Mouse (Mus musculus) embryonic facial prominence, embryonic 10.5 days (tissue): ENCODE data around the gene Numbl. TPM values are rescaled to one million over a fixed set of nuclear protein-coding genes. Genes with fewer than 3 reads are reported as not detected.

Experiments
- DNase-seq: peaks from one replicate; pipeline ENCODE4 v3.0.0-alpha.2; 2017; ENCODE audit warnings: low spot score
- H3K27ac ChIP-seq: fragments of 300-500 bp; sonication (generic); replicated peaks from 2 replicates; pipeline ENCODE4 v1.5.1; 2016; ENCODE audit warnings: mild to moderate bottlenecking
- H3K27me3 ChIP-seq: fragments of 300-500 bp; sonication (generic); replicated peaks from 2 replicates; pipeline ENCODE4 v1.6.1; 2016; ENCODE audit warnings: low read depth, mild to moderate bottlenecking; ENCODE audit not compliant: poor library complexity, severe bottlenecking
- H3K36me3 ChIP-seq: fragments of 300-500 bp; sonication (generic); replicated peaks from 2 replicates; pipeline ENCODE4 v1.6.1; 2016; ENCODE audit warnings: mild to moderate bottlenecking, moderate library complexity
- H3K4me1 ChIP-seq: fragments of 300-500 bp; sonication (generic); 2 replicates; pipeline ENCODE4 v1.6.1; 2016
- H3K4me3 ChIP-seq: fragments of 300-500 bp; sonication (generic); 2 replicates; pipeline ENCODE4 v1.5.1; 2016; ENCODE audit warnings: mild to moderate bottlenecking, moderate library complexity
- H3K9me3 ChIP-seq: fragments of 300-500 bp; sonication (generic); 2 replicates; pipeline ENCODE4 v1.6.1; 2016; ENCODE audit warnings: mild to moderate bottlenecking
- WGBS: fragments of 180-500 bp; shearing (Covaris S2); methylation state at CpG from one replicate; pipeline ENCODE4 v1.1.7; 2016; 5-methylcytosine and 5-hydroxymethylcytosine counted together
- polyA plus RNA-seq: library from polyadenylated mRNA; unstranded; fragments of >200 nt; fragmentation: Nextera tagmentation; extraction: Ambion mirVana; gene quantifications from 2 replicates; pipeline ENCODE4 v1.2.1, GENCODE M21; 2016

Gene Numbl
- polyA plus RNA-seq, 1 experiment from 2014 or later: 14.8 TPM

DNA sequence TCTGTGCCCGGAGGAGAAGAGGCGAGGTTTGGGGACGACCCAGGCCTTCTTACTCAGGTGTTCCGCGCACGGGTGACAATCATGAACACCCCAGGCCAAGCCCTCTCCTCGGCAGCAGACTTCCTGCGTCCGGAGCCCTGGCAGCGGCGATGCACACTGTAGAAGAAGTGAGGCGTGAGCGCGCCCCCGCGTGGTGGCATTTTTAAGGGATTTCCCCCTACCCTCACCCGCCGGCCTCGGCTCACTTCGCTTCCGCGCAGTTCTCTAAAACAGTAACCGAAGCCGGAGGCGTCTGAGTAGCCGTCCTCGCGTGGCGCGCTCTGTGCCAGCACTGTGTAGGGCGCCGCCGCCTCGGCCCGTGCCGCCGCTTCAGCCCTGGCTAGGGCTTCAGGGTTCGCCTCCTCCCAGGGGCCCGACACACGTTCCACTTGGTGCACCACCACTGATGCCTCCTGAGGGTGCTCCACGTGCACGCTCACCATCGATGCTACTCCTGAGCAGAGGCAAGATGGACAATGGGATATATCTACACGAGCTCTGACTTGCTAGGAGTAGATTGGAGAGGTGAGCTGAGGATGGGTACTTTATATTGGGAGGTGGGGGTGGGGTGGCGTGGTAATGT, 71.2 kb downstream of the Numbl start:
- no peak overlapping the region for H3K27ac ChIP-seq

DNA sequence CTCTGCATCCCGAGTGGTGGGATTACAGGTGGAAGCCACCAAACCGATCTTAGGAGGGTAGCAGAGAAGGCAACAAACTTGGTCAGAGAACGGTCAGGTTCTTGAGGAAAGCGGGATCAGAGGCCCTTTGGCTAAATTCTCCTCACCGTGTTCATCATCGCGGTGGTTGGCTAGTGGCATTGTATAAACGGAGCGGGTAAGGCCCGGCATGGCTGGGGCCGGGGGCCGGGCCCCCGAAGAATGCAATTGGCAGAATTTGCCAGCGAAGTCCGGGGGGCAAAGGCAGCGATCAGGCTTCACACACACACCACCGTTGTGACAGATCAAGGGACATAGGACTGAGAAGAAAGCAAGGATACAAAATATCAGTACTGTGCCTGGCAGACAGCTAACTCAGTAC, 71.7 kb downstream of the Numbl start:
- no peaks in the 10 kb centered on the region for H3K36me3 ChIP-seq
- no peak overlapping the region for H3K27ac ChIP-seq
- peaks cover 100% of the 10 kb centered on the region for H3K27me3 ChIP-seq
- peaks cover 72% of the 10 kb centered on the region for H3K4me1 ChIP-seq
- H3K9me3 ChIP-seq: 0 out of 2 replicates have a peak, but pooled peaks cover 2% of the 10 kb centered on the region
- DNase-seq: no peak
- WGBS: 26% methylated on average over 17 of the region's 17 CpGs
- peak overlapping the region; percentile 60 for H3K4me3 ChIP-seq

More for the DNA sequence above, 71.2 kb downstream of the Numbl start:
- Histone ChIP-seq H3K9me3 (0 out of 2 replicates have a peak, but pooled peaks cover 2% of the 10 kb centered on the region), H3K4me3 (peak overlapping the region; percentile 60), H3K27me3 (peaks cover 100% of the 10 kb centered on the region), H3K4me1 (peaks cover 69% of the 10 kb centered on the region), H3K36me3 (no peaks in the 10 kb centered on the region)
- WGBS: 4% methylated on average over 45 of the region's 45 CpGs
- peak; percentile 89 for DNase-seq

DNA sequence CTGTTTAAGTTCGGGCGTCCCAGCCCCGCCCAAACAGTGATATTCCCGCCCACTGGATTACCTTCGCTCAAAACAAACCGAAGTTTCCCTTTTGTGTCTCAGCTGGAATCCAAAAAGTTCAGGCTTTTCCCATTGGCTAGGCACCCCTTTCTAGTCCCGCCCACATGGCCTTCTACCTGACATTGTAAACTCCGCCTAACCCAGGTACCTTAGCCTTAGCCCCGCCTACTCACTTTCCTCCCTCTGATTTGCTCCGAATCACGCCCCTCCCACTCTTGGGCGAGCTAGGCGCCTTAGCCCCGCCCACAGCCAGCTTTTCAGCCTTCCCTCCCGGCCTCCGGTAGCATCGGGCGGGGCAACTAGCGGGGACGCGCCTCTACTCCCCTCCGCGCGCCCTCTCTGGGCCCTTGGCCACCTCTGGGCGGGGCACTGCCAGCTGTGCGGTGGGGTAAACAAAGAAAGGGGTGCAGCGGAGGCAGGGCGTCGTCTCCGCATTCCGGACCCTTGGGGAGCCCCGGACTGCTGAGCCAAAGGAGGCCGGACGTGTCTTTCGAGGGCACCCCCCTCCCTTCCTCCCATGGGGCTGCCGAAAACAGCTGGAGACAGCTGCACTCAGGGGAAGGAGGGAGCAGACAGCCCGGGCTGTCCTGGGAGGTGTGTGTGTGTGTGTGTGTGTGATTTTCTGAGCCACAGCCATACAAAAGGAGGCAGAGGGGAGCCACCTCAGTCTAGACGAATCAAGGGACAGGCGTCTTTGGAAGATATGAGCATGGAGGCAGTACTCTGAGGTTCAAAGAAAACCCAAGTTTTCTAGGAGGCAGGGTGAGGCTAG, 72.7 kb downstream of the Numbl start:
- Histone ChIP-seq H3K4me3 (peak overlapping the region; percentile 60), H3K36me3 (no peaks in the 10 kb centered on the region), H3K27ac (0 out of 2 replicates have a peak overlapping the region, but pooled peaks have one; percentile 37), H3K27me3 (peaks cover 100% of the 10 kb centered on the region), H3K9me3 (0 out of 2 replicates have a peak, but pooled peaks cover 2% of the 10 kb centered on the region), H3K4me1 (peaks cover 69% of the 10 kb centered on the region)
- DNase-seq: peak; percentile 85
- under 1% methylated on average over 39 of the region's 39 CpGs for WGBS

DNA sequence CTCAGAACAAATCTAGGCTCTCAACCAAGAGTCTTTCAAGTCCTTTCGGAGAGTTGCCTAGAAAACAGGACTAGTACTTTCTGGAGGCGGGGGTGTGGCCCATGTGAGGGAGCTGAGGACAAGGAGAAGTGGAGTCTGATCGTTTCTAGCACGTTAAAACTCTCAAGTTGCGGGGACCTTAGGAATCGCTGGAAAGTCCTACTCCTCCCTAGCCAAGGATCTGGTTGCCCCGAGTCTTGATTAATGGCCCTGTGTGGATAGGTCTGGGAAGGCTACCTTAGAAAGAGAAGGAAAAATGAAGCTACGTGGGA, 73.3 kb downstream of the Numbl start:
- DNase-seq: no peak
- peaks cover 65% of the 10 kb centered on the region for H3K4me1 ChIP-seq
- H3K27me3 ChIP-seq: peaks cover 99% of the 10 kb centered on the region
- 5% methylated on average over 8 of the region's 8 CpGs for WGBS
- H3K36me3 ChIP-seq: no peaks in the 10 kb centered on the region
- 0 out of 2 replicates have a peak, but pooled peaks cover 2% of the 10 kb centered on the region for H3K9me3 ChIP-seq
- H3K4me3 ChIP-seq: peak overlapping the region; percentile 60; the same call in 1 of the 2 replicates
- no peak overlapping the region for H3K27ac ChIP-seq

Other genes starting within 250 kb of the Numbl start
- not detected in 2 replicates for gene Cyp2a12, start 229.4 kb upstream of the Numbl start, polyA plus RNA-seq
- gene Cyp2f2, start 138.5 kb upstream of the Numbl start, polyA plus RNA-seq: not detected in 2 replicates
- gene Cyp2t4, start 104.7 kb upstream of the Numbl start, polyA plus RNA-seq: 0.09 and 0.16 TPM in 2 replicates
- 77.5 and 81.3 TPM in 2 replicates for gene Egln2, start 91.6 kb upstream of the Numbl start, polyA plus RNA-seq
- gene Rab4b, start 79.5 kb upstream of the Numbl start, polyA plus RNA-seq: 60.0 and 63.1 TPM in 2 replicates
- 1.3 TPM in 1 of 2 replicates, not detected in the other for gene Gm21983, start 77.3 kb upstream of the Numbl start, polyA plus RNA-seq
- gene Mia, start 77.3 kb upstream of the Numbl start, polyA plus RNA-seq: 0.62 and 1.5 TPM in 2 replicates
- 4.3 and 4.7 TPM in 2 replicates for gene BC024978, start 62.7 kb upstream of the Numbl start, polyA plus RNA-seq
- gene Snrpa, start 62.2 kb upstream of the Numbl start, polyA plus RNA-seq: 415 and 427 TPM in 2 replicates
- gene Itpkc, start 29.8 kb upstream of the Numbl start, polyA plus RNA-seq: 5.1 and 5.6 TPM in 2 replicates
- 18.4 and 18.7 TPM in 2 replicates for gene Coq8b, start 25.4 kb upstream of the Numbl start, polyA plus RNA-seq
- 7.1 and 8.8 TPM in 2 replicates for gene Ltbp4, start 79.3 kb downstream of the Numbl start, polyA plus RNA-seq
- 73.2 and 80.3 TPM in 2 replicates for gene Shkbp1, start 97.6 kb downstream of the Numbl start, polyA plus RNA-seq
- not detected in 2 replicates for gene Gm20479, start 99.0 kb downstream of the Numbl start, polyA plus RNA-seq
- 0.19 and 0.35 TPM in 2 replicates for gene Sptbn4, start 189.3 kb downstream of the Numbl start, polyA plus RNA-seq
- gene Blvrb, start 189.5 kb downstream of the Numbl start, polyA plus RNA-seq: 31.9 and 35.2 TPM in 2 replicates
- gene Sertad3, start 215.3 kb downstream of the Numbl start, polyA plus RNA-seq: 26.2 and 26.5 TPM in 2 replicates
- gene Sertad1, start 228.5 kb downstream of the Numbl start, polyA plus RNA-seq: 24.0 and 25.1 TPM in 2 replicates
- gene Prx, start 240.9 kb downstream of the Numbl start, polyA plus RNA-seq: 3.8 and 4.2 TPM in 2 replicates